Mouse (Mus musculus): ENCODE results near the gene Pbx3. TPM values are rescaled to one million over a fixed set of nuclear protein-coding genes. Genes with fewer than 3 reads are reported as not detected.
A peak's percentile ranks its signal among the peaks of the same experiment; 100 is the strongest.

Gene Pbx3
- total RNA-seq (2021): 10 to 100 TPM; 16.4 to 18.6 TPM

DNA sequence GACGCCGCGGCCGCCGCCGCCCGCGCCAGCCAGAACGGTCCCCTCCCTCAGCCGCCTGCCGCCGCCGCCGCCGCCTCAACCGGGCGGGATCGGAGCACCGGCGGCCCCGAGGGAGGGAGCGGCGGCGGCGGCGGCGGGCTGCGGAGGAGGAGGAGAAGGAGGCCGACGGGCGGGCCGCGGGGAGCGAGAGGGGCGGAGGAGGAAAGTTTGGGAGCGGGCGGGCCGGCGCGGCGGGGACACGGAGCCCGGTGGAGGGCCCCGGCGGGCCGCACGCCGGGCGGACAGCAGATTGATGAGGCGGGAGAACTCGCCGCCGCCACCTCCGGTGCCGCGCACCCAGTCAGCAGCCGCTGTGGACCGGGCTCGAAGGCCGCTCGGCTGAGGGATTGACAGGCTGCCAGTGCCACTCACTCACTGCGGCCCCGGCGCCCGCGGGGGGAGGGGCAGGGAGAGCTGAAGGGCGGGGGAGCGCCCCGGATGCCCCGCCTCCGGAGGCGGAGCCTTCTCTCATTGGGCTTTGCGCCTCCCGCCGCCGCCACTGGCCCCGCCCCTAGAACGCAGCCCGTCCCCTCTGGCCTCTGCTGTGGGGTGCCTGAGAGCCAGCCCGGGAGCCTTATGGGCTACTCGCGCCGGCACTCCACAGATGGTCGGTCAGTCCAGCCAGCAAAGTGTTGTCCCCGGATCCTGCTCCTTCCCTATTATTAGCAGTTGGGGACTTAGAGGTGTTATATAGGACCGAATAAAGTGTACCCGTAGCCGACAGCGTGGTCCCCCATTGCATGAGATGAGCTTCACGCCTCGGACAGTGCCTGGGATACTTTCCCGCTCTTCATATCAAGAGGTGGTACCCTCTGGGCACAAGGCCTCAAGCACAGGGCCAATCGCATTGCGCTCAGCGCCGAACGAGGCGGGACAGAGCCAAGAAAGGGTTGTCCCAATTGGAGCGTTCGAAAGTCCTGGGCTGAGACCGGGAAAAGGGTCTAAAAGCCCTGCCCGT lies at the start of gene Pbx3:
Gene Pbx3, minus strand, starts transcription at position 838 of the 997 bp plus-strand sequence.
- intact Hi-C loops (cut with DNase I): loop anchor here (10.0 kb wide), 2 partner anchors 262 to 398 kb away; no protein-coding TSS in a partner anchor
- DNase-seq (ENCODE audit: extremely low spot score in 1 of 2, low spot score in 2 of 2): peak; percentile 86 to 95

DNA sequence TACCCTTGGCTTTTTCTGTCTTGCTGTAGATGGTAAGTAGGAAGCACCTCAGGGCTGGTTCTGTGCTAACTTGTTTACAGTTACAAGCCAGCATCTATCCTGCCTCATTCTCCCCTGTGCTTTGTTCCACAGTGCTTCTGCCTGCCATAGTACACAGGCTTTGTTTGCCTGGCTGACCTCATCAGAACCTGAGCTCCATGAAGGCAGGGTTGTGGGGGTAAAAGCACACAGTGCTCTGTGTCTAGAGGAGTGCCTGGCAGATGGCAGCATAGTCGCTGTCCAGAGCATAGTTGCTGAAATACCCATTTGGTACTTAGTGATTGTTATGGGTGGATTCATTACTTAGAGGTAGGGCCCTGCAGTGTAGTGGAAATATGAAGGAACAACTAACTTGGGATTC lies 47.3 kb upstream of the Pbx3 start:
- intact Hi-C loops (cut with DNase I): no loop called here
- no peak for DNase-seq (ENCODE audit: extremely low spot score in 1 of 2, low spot score in 2 of 2)

DNA sequence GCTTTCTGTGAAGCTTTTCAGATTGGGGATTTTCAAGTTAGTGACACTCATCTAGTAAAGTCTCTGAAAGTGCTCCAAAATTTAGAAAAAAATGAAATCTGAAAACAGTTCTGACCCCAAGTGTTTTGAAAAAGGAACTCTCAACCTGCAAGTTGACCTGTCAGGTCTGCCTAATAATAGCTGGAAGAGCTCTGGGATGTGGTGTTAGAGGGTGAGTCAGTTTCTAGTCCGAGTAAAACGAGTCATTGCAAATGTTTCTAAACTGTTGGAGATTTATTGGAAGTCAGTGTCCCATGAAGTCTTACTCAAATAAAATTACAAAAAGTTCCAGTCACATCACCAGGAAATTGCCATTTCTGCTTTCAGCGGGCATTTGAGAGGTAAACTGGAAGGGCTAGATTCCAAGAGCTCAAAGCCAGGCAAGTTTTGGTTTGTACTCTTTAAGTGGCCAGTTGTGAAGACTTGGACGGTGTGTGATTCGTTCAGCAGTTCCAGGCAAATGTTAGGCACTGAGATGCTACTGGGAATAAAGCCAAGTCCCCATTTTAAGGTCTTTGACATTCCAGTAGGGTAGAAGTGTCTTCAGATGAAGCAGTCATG lies 36.9 kb upstream of the Pbx3 start:
- intact Hi-C loops (cut with DNase I): no loop called here
- DNase-seq (ENCODE audit: extremely low spot score in 1 of 2, low spot score in 2 of 2): no peak

DNA sequence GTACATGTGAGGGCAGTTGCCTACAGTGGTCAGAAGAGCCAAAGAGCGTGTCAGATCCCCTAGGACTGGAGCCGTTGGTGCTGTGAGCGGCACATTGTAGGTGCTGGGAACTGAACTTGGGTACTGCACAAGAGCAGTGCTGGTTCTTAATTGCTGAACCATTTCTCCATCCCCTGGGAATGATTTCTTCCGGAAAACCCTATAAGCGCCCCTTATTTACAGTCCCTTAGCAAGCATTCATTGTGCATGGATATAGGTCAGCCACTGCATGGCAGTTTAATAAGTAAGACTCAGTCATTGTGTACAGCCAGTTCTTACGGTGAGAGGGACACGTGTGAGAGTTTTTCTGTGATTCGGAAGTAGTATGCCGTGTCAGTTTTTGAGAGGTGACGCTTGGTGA lies 35.4 kb upstream of the Pbx3 start:
- no peak for DNase-seq (ENCODE audit: extremely low spot score in 1 of 2, low spot score in 2 of 2)
- intact Hi-C loops (cut with DNase I): no loop called here

DNA sequence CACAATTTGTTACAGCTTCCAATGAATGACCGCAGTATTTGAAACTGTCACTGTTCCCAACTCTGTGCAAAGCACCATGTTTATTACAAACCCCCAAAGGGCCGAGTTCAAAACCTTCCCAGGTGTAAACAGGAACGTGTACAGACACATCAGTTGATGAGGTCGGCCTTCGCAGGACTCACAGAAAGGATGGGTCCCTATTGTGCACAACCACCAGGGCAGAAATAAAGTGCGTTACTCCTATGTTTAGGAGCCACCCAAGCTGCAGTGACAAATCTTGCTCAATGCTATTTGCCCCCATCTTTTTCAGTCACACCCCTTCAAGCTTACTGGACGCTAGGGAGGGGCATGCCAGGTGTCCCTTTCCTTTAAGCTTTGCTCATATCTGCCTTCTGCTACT lies 34.7 kb upstream of the Pbx3 start:
- intact Hi-C loops (cut with DNase I): no loop called here

DNA sequence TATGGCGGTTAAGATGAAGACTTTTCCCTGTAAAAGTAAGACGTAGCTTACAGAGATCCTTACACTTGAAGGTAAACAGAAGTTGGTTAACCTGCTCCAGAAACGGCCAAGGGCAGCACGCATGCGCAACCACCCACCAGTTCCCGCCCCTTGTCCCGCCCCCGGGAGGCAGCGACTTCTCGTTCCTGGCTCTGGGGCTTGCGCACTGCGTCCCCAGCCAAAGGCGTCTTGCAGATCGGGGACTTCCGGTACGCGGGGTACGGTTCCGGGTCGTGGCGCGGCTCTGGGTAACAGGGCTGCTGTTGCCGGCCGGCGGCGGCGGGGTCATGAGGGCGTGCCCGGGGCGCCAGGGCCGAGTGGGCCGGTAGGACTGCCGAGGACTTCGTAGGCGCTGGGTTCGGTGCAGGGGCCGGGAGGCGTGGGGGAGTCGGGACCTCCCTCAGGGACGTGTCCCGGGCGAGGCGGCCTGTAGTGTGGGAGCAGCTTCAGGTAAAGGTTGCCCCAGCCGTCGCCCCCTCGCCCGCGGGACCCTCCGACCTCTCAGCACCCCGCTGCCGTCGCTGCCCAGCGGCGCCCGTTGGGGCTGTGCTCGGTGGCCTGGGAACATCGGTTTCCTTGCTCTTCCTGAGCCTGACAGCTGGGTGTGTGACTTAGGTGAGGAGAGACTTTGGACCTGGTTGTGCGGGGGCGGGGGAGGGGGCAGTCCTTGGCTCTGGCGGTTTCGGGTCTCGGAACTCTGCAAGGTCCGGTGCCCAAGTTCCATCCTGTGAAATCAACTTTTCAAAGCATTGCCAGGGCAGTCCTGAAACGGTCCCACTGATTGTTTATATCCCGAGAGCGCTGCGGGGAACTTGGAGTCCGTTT lies 33.9 kb upstream of the Pbx3 start, which contains the start of gene Mapkap1:
Gene Mapkap1, plus strand, starts transcription at position 171 of the 864 bp plus-strand sequence.
- intact Hi-C loops (cut with DNase I): no loop called here
- DNase-seq (ENCODE audit: extremely low spot score in 1 of 2, low spot score in 2 of 2): peak; percentile 95 to 98

More for the DNA sequence above, 34.7 kb upstream of the Pbx3 start:
- DNase-seq (ENCODE audit: extremely low spot score in 1 of 2, low spot score in 2 of 2): no peak

DNA sequence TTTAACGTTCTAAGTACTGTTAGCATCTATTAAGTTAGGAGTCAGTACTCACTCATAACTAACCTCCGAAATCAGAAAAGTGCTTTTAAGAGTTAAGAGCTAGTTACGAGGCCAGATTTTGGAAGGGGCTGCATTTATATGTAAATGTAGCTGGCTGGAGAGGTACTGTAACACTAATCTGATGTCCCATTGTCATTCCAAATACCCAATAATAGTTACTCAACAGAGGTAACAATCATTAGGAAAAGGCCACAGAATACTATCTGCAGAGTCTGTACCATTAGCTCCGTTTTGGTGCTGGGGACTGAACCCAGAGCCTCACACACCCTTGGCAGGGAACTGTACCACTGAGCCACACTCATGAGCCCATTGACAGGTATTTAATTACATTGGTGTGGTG lies 26.6 kb upstream of the Pbx3 start:
- DNase-seq (ENCODE audit: extremely low spot score in 1 of 2, low spot score in 2 of 2): no peak
- intact Hi-C loops (cut with DNase I): no loop called here

DNA sequence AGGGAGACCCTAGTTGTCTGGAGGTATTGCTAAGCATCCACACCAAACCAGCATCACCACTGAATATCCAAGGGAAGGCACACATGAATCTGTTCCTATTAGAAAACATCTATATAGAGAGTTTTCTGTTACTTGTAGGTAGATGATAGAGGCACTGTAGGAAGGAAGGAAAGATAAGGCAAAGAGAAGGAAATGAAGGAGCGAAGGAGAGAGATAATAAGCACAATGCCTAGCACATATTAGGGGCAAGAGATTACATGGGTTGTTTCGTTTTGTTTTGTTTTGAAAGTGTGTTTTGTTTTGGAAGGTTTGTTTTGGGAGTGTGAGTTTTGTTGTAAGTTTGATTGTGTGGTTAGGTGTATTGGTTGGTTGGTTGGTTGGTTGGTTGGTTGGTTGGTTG lies 6.0 kb upstream of the Pbx3 start:
- no peak for DNase-seq (ENCODE audit: extremely low spot score in 1 of 2, low spot score in 2 of 2)
- intact Hi-C loops (cut with DNase I): loop anchor here (10.0 kb wide), 2 partner anchors 256 to 404 kb away; no protein-coding TSS in a partner anchor

DNA sequence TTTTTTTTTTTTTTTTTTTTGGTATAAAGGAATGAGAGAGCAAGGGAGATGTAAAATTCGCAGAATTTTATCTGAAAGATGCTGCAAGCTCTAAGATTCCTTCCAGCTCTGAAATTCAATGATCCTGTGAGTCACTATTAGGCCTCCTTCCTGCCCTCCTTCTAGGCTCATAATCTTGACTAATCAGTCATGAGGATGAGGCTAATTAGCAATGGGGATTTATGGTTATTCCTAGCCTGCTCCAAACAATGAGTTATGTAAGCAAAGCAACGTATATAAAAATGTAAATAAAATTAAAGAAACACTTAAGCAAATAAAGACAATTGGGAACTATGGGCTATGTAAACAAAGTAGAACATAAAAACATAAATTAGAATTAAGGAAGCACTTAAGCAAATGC lies 1.4 kb upstream of the Pbx3 start:
- DNase-seq (ENCODE audit: extremely low spot score in 1 of 2, low spot score in 2 of 2): no peak
- intact Hi-C loops (cut with DNase I): loop anchor here (10.0 kb wide), 2 partner anchors 260 to 400 kb away; no protein-coding TSS in a partner anchor

DNA sequence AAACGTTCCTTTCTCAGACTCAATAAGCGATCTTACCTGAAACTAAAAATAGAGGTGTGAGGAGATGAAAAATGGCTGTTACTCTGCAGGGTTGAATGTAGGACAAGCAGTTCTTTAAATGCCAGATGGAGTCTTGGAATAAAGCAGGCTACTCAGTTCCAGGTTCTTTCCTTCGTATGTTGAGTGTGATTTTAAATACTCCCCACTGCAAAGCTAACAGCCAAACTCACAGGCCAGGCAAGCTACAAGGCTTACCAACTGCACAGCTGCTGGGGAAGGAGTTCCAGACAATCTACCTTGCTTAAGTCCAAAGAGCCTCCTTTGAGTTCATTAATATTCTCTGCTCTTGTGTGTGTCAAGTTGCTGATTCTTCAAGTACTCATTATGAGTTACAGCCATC lies 944 bp upstream of the Pbx3 start:
- no peak for DNase-seq (ENCODE audit: extremely low spot score in 1 of 2, low spot score in 2 of 2)
- intact Hi-C loops (cut with DNase I): loop anchor here (10.0 kb wide), 2 partner anchors 261 to 399 kb away; no protein-coding TSS in a partner anchor

DNA sequence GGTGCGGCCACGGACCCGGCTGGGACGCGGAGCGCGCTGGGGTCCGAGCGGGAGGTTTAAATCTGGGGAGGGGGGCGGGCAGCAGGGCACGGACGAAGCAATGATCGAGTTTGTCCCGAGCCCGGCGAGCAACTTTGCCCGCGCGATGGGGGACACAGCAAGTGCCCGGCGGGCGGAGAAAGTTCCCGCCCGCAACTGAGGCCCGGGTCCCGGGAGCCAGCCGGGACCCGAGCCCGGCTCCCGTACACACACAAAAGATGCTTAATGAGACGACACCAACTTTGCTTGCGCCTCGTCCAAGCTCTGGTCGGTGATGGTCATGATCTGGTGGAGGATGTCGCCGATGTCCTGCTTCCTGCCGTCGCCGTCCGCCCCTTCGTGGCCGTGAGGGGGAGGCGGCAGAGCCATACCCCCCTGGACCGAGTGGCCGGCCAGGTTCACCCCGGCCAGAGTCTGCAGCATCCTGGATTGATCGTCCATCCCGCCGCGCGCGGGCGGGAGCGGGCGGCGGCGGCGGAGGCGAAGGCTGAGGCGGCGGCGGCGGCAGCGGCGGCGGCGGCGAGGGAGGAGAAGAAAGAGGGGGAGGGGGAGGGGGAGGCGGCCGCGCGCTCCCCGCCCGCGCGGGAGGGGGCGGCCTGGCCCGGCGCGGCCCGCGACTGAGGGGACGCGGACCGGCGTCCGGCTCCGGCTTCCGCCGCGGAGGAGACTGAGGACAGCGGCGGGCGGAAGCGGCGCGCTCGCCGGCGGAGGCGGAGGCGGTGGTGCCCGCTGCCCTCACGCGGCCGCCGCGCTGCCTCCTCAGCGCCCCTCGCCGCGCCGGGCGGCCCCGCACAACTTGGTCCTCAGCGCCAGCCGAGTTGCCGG lies 1.3 kb downstream of the Pbx3 start:
- intact Hi-C loops (cut with DNase I): loop anchor here (10.0 kb wide), 2 partner anchors 263 to 397 kb away; no protein-coding TSS in a partner anchor
- peak in 1 of 2 experiments; percentile 70 for DNase-seq (ENCODE audit: extremely low spot score in 1 of 2, low spot score in 2 of 2)

DNA sequence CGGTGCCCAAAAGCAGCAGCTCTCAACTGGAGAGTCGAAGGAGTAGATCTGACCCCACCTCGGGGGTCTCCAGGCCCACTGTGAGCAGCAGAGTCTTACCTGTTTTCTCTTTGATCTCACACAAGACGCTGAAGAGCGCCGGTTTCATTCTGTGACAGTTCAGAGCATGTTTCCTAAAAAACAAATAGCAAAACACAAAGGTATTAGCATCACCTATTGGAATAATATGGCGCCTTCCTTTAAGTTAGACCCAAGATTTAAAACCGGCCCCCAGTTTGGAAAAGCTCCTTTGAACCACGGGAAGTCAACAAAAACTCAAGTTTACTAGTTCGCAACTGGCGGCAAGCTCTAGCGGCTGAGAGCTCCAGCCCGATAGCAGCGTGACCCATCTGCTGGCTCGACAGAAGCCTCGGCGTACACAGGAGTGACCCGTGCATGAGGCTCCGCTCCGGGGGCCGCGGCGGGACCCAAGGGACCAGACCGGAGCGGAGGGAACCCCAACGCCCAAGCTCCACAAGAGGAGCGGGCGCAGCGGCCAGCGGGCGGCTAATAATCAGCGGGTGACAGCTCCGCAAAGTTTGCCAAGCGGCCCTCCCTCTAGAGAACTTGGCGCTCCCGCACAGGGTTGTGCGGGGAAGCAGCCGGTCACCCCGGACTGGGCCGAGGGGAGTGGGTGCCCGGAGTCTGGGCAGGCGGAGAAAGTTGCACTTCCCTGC lies 2.1 kb downstream of the Pbx3 start:
- peak in 1 of 2 experiments; percentile 56 for DNase-seq (ENCODE audit: extremely low spot score in 1 of 2, low spot score in 2 of 2)

DNA sequence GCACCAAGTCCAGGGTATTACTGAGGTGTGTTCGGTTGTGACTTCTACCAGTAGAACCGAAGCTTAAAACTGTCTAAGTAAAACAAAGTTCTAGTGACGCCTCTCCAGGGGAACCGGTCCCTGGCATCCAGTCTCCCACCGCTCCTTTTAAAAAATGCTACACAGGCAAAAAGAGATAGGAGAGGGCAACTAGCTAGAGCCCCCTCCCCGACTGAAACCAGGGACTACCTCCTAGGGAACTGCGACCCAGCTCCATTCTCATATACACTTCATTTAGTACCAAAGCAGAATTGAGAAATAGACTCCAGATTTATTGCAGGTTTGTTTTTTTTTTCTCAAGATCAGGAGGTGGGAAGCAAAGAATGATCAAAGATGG lies 2.6 kb downstream of the Pbx3 start:
- intact Hi-C loops (cut with DNase I): loop anchor here (10.0 kb wide), 2 partner anchors 264 to 396 kb away; no protein-coding TSS in a partner anchor
- no peak for DNase-seq (ENCODE audit: extremely low spot score in 1 of 2, low spot score in 2 of 2)

More for the DNA sequence above, 2.1 kb downstream of the Pbx3 start:
- intact Hi-C loops (cut with DNase I): loop anchor here (10.0 kb wide), 2 partner anchors 264 to 396 kb away; no protein-coding TSS in a partner anchor

DNA sequence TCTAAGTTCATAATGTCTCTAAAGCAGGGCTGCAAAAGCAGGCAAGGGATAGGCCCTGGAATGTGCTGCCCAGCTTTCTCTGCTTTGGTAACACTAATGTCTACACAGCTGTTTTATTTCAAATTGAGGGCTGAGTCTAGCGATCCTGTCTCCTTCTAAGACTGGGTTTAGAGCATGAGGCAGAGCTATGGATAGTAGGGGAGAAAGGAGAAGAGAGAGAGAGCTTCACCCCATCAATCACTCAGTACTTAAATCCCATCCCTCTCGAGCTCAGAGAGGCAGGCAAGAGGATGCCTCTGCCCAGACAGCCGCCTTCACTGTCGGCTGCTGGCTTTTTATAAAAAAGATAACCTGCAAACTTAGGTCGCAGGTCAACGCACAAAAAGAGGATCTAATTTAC lies 4.5 kb downstream of the Pbx3 start:
- no peak for DNase-seq (ENCODE audit: extremely low spot score in 1 of 2, low spot score in 2 of 2)
- intact Hi-C loops (cut with DNase I): loop anchor here (10.0 kb wide), 1 partner anchor 114 kb away; no protein-coding TSS in a partner anchor

DNA sequence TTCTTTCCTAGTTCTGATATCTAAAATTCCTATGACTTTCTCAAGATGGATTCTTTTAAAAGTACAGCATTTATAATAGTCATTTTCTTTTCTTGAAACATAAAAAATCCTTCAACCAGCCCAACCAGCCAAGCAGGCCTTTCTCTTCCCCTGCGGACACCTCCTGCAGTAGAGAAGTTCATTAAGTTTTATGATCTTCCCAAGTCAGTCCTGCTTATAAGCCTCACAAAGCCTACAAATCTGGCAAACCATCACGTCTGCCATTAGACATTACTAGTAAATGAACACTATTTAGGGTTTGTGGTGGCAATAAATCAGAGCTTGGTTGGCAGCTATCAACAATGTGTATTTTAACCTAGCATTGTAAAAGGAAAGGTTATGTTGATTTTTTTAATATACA lies 5.9 kb downstream of the Pbx3 start:
- intact Hi-C loops (cut with DNase I): loop anchor here (10.0 kb wide), 1 partner anchor 112 kb away; no protein-coding TSS in a partner anchor
- no peak for DNase-seq (ENCODE audit: extremely low spot score in 1 of 2, low spot score in 2 of 2)

DNA sequence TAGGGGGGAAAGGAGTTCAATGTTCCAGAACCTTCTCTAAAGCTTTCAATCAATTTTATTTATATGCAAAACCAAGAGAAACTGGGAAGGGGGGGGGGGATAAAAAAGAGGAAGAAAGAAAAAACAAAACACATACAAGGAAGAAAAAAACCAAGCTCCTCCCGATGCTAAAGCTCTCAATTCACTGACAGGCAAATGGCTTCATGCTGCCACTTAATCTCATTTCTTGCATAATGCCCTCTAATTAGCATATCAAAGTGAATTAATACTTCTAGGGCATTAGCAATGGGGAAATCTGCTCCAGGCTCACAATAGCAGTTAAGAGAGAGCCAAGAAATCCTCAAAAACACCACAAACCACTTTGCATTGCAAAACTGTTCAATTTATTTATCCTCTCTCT lies 9.3 kb downstream of the Pbx3 start:
- DNase-seq (ENCODE audit: extremely low spot score in 1 of 2, low spot score in 2 of 2): no peak
- intact Hi-C loops (cut with DNase I): loop anchor here (10.0 kb wide), 1 partner anchor 109 kb away; no protein-coding TSS in a partner anchor

DNA sequence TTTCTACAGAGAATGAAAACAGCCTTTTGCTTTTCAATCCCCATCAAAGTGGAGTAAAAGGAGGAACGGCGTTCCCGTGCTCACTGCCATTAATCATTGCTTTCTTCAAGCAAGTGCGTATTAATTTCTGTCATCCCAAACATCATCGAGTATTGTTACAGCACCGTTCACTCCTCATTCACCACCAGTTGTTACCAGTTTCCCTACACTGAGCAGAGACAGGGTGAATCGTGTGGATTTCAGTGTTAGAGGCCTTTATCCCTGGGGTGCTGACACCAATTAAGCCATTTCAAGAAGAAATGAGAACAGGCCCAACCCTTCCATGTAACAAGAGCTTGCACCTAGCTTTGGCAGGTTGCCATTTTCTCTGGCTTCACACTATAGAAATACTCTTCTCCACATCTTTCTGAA lies 17.1 kb downstream of the Pbx3 start:
- intact Hi-C loops (cut with DNase I): no loop called here
- DNase-seq (ENCODE audit: extremely low spot score in 1 of 2, low spot score in 2 of 2): no peak
